Mouse (Mus musculus) G1E (cell line): ENCODE measurements at regions not wholly inside any gene's neighbourhood (a gene's known extent, or its start where the extent isn't known, plus 50 kb on each side); places are given as distances from the start of the nearest gene placed in this dataset.

Experiments
- CTCF ChIP-seq: IDR thresholded peaks from 2 replicates; pipeline ENCODE4 v1.5.1; 2012; ENCODE audit warnings: low read depth, low read length, inconsistent platforms, mixed read lengths
- GATA1 ChIP-seq: IDR thresholded peaks from 2 replicates; pipeline ENCODE4 v1.6.1; 2012; ENCODE audit warnings: borderline replicate concordance, low read length, inconsistent platforms, mixed read lengths
- GATA2 ChIP-seq: IDR thresholded peaks from 2 replicates; pipeline ENCODE4 v1.6.1; 2012; ENCODE audit warnings: low read depth, low read length, inconsistent platforms, borderline replicate concordance
- POLR2AphosphoS5 ChIP-seq: IDR thresholded peaks from 2 replicates; pipeline ENCODE4 v1.6.1; 2012; ENCODE audit warnings: low read depth, low read length, inconsistent platforms; ENCODE audit not compliant: insufficient replicate concordance

- TF ChIP-seq CTCF (no peak), GATA2 (no peak), POLR2AphosphoS5 (no peak), GATA1 (no peak)
These were observed 61.4 kb upstream of the Habp2 start for GRCm38 (mm10) chr19:56225518-56225917.
